Mouse (Mus musculus): ENCODE results near the gene Arhgap22.

GRCm38 (mm10) chr14:33319541-33320521 lies 106.0 kb downstream of the Arhgap22 start:
- TF ChIP-seq CTCF (IDR thresholded peaks at IDR 0.05; ENCODE audit: low read depth) (peak; percentile 68), EP300 (IDR thresholded peaks at IDR 0.05; ENCODE audit: low read depth) (no peak)
